20 mouse cellular contexts compared by ENCODE assay signal in the genomic region with DNA sequence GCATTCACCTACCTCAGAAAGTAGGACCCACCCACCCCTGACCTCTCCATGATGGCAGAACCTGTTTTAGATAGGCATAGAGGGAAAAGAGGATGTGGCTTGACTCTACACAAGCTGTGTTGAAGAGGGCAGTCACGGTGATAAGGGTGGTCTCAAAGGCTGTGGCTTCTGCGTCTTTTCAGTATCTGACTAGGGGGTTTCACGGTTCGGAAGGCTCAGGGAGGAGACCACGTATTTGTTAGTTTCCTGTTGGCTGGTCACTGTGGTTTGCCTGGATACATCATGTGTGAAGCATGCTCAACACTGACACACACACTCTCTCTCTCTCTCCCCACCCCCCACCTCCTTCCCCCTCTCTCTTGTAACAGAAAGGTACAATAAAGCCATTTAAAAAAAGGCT.
DNase-seq lines count a peak whose midpoint lies in the region; ATAC-seq and TF ChIP-seq lines count a peak whose summit lies in the region.
"Had no signal": no experiment of that assay in that cellular context is flagged by ENCODE, and none has a peak within 500 bp of the region (broad histone marks: within the 10 kb centered on the region; RNA-seq: fewer than 3 reads in every experiment).

No protein-coding gene starts in this region.

- H3K4me2 ChIP-seq in liver, embryonic 12.5 days: no peak overlapping the region
- H3K4me2 ChIP-seq: embryonic facial prominence, embryonic 15.5 days; forebrain, embryonic 15.5 days; heart, embryonic 11.5 days; limb, embryonic 12.5 days; lung, embryonic 15.5 days; midbrain, embryonic 12.5 days; neural tube, embryonic 13.5 days had no signal

- H3K27ac ChIP-seq in liver, embryonic 12.5 days: 0 out of 2 replicates have a peak overlapping the region, but pooled peaks have one; percentile 3
- no peak overlapping the region for H3K27ac ChIP-seq in MEL (ENCODE audit: control insufficient read depth, low read depth, low read length)
- H3K27ac ChIP-seq: embryonic facial prominence, embryonic 15.5 days; forebrain, embryonic 15.5 days; kidney, postnatal 0 days; limb, embryonic 12.5 days; lung, embryonic 15.5 days; midbrain, embryonic 12.5 days; neural tube, embryonic 13.5 days had no signal

- H3K79me2 ChIP-seq in MEL (ENCODE audit: control insufficient read depth, insufficient read depth, low read length, poor library complexity): no peaks in the 10 kb centered on the region

- TF ChIP-seq CTCF in MEL (IDR thresholded peaks at IDR 0.05 in 2 of 3, conservative IDR thresholded peaks at IDR 0.05 in 1 of 3; ENCODE audit: control insufficient read depth in 1 of 3, insufficient read depth in 1 of 3, low read depth in 2 of 3, low read length in 3 of 3, poor library complexity in 1 of 3, severe bottlenecking in 1 of 3): no peak

- H3K4me1 ChIP-seq in liver, embryonic 12.5 days: peaks cover 46% of the 10 kb centered on the region
- H3K4me1 ChIP-seq in MEL (ENCODE audit: control insufficient read depth in 1 of 2, insufficient read depth in 2 of 2, low read length in 2 of 2): peaks cover 3 to 9% of the 10 kb centered on the region in 2 experiments
- H3K4me1 ChIP-seq: embryonic facial prominence, embryonic 15.5 days; forebrain, embryonic 15.5 days; limb, embryonic 12.5 days; lung, embryonic 15.5 days; midbrain, embryonic 12.5 days; neural tube, embryonic 13.5 days had no signal

- H3K27me3 ChIP-seq in liver, embryonic 12.5 days (replicated peaks): no peaks in the 10 kb centered on the region
- no peaks in the 10 kb centered on the region for H3K27me3 ChIP-seq in MEL (ENCODE audit: control insufficient read depth in 1 of 2, insufficient read depth in 2 of 2, low read length in 2 of 2)
- H3K27me3 ChIP-seq: embryonic facial prominence, embryonic 15.5 days; forebrain, embryonic 15.5 days; limb, embryonic 12.5 days; lung, embryonic 15.5 days; neural tube, embryonic 13.5 days had no signal

- peaks cover 9% of the 10 kb centered on the region; the same call in 1 of the 2 replicates for H3K9me3 ChIP-seq in liver, embryonic 12.5 days (replicated peaks)
- H3K9me3 ChIP-seq in MEL (replicated peaks; ENCODE audit: insufficient read depth, low read length): no peaks in the 10 kb centered on the region
- H3K9me3 ChIP-seq: embryonic facial prominence, embryonic 15.5 days; forebrain, embryonic 15.5 days; lung, embryonic 15.5 days had no signal

- H3K9ac ChIP-seq in liver, embryonic 12.5 days: no peak overlapping the region
- H3K9ac ChIP-seq in MEL (ENCODE audit: control insufficient read depth, low read depth, low read length, poor library complexity, severe bottlenecking): no peak overlapping the region
- H3K9ac ChIP-seq: embryonic facial prominence, embryonic 15.5 days; forebrain, embryonic 15.5 days; limb, embryonic 12.5 days; lung, embryonic 15.5 days; midbrain, embryonic 12.5 days; neural tube, embryonic 13.5 days had no signal

- ATAC-seq in liver, embryonic 12.5 days: no peak
- ATAC-seq in inflammation-experienced regulatory T-cells, adult 6 months: peak; percentile 8
- no peak for ATAC-seq in erythroblast, adult 5-6 weeks (replicated peaks; ENCODE audit: low FRiP score, poor library complexity, severe bottlenecking)
- ATAC-seq: forebrain, embryonic 15.5 days had no signal

- TF ChIP-seq RAD21 in MEL (IDR thresholded peaks at IDR 0.05; ENCODE audit: low read depth, low read length): no peak

- no peak for TF ChIP-seq EP300 in MEL (IDR thresholded peaks at IDR 0.05; ENCODE audit: low read depth in 1 of 2, low read length in 2 of 2)

- peaks cover 10% of the 10 kb centered on the region for H3K36me3 ChIP-seq in liver, embryonic 12.5 days
- no peaks in the 10 kb centered on the region; a peak in 1 of 4 replicates for H3K36me3 ChIP-seq in MEL (ENCODE audit: control insufficient read depth in 1 of 2, insufficient read depth in 2 of 2, low read length in 2 of 2)
- H3K36me3 ChIP-seq: embryonic facial prominence, embryonic 15.5 days; forebrain, embryonic 15.5 days; G1E; limb, embryonic 12.5 days; lung, embryonic 15.5 days; midbrain, embryonic 12.5 days; neural tube, embryonic 13.5 days had no signal

- no peak for DNase-seq in liver
- DNase-seq in MEL (ENCODE audit: low read depth, low spot score): no peak
- DNase-seq in natural killer cell, adult 2 months (ENCODE audit: low spot score in 2 of 2): peak; percentile 83 to 91
- no peak for DNase-seq in left cerebral cortex, adult 9 months (ENCODE audit: low spot score in 2 of 2)
- no peak for DNase-seq in left cerebral cortex, adult 18-20 months (ENCODE audit: low spot score in 2 of 2)
- DNase-seq: adrenal gland, postnatal 36 days; cerebellum, adult 11-12 months; heart, postnatal 4 days had no signal

- TF ChIP-seq POLR2A in MEL (IDR thresholded peaks at IDR 0.05; ENCODE audit: control insufficient read depth in 1 of 2, insufficient read depth in 1 of 2, low read depth in 1 of 2, low read length in 2 of 2, poor library complexity in 1 of 2): no peak

- 32% methylated on average over 5 of the region's 5 CpGs for WGBS in liver, embryonic 12.5 days (ENCODE audit: insufficient replicate concordance)

- no peak overlapping the region for H3K4me3 ChIP-seq in liver, embryonic 12.5 days
- no peak overlapping the region for H3K4me3 ChIP-seq in MEL (ENCODE audit: control insufficient read depth in 1 of 2, insufficient read depth in 1 of 2, low read depth in 2 of 2, low read length in 2 of 2)
- H3K4me3 ChIP-seq: embryonic facial prominence, embryonic 15.5 days; forebrain, embryonic 15.5 days; limb, embryonic 12.5 days; lung, embryonic 15.5 days; midbrain, embryonic 12.5 days; neural tube, embryonic 13.5 days had no signal

TF ChIP-seq in MEL, 35 proteins besides CTCF, POLR2A, EP300 and RAD21:
- TF ChIP-seq TCF12 (IDR thresholded peaks at IDR 0.05; ENCODE audit: low read depth, low read length) (0 out of 2 replicates have a peak, but pooled peaks have one; percentile 4), SMC3 (IDR thresholded peaks at IDR 0.05; ENCODE audit: low read depth, low read length) (no peak)

Comparison
In these comparisons a context has a peak if more than half of its experiments do, and no peak if none do; other contexts are left out.
1. DNase-seq: peak in natural killer cell, adult 2 months (2 of 2); none in liver (single experiment), MEL (single experiment), left cerebral cortex, adult 9 months (0 of 2) and left cerebral cortex, adult 18-20 months (0 of 2).